ENCODE assay signal across 8 mouse cellular contexts in the genomic region with DNA sequence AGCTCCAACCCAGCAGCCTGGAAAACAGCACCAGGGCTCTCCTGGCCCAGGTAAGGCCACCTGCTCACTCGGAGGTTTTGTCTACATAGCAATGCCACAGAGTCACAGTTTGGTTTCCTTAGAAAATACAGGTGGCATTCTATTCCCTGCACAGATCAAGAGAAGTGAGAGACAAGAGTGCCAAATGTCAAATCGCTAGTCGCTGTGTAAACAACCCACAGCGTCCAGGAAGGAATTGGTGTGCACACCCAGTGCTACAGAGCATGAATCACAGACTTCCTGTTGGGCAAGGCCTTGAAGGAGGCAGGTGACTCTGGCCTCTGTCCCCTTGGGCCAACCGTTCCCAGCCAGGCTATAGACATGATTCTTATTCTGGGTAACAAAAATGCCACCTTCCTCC.
DNase-seq lines count a peak whose midpoint lies in the region; ATAC-seq and TF ChIP-seq lines count a peak whose summit lies in the region.

No protein-coding gene starts in this region.

- H3K27me3 ChIP-seq in testis, adult 2 months (ENCODE audit: control insufficient read depth, insufficient read depth, low read length): no peaks in the 10 kb centered on the region
- H3K27me3 ChIP-seq in heart, embryonic 14.5 days (ENCODE audit: control insufficient read depth, insufficient read depth, low read length): no peaks in the 10 kb centered on the region
- no peaks in the 10 kb centered on the region for H3K27me3 ChIP-seq in stomach, embryonic 16.5 days (ENCODE audit: control insufficient read depth, insufficient read depth, low read length)
- no peaks in the 10 kb centered on the region for H3K27me3 ChIP-seq in forebrain, embryonic 13.5 days
- no peaks in the 10 kb centered on the region for H3K27me3 ChIP-seq in midbrain, embryonic 16.5 days (ENCODE audit: control insufficient read depth, insufficient read depth, low read depth, low read length)

- H3K9ac ChIP-seq in heart, embryonic 14.5 days (ENCODE audit: low read length): no peak overlapping the region; the same call in 1 of the 2 replicates
- no peak overlapping the region for H3K9ac ChIP-seq in stomach, embryonic 16.5 days (ENCODE audit: low read length)
- H3K9ac ChIP-seq in forebrain, embryonic 13.5 days: no peak overlapping the region
- no peak overlapping the region for H3K9ac ChIP-seq in midbrain, embryonic 16.5 days (ENCODE audit: low read depth, low read length)

- H3K4me3 ChIP-seq in testis, adult 2 months (ENCODE audit: control insufficient read depth, low read depth, low read length): no peak overlapping the region
- H3K4me3 ChIP-seq in heart, embryonic 14.5 days (ENCODE audit: control insufficient read depth in 1 of 2, insufficient read depth in 1 of 2, low read depth in 1 of 2, low read length in 2 of 2): no peak overlapping the region
- H3K4me3 ChIP-seq in stomach, embryonic 16.5 days (replicated peaks; ENCODE audit: low read length): no peak overlapping the region
- H3K4me3 ChIP-seq in forebrain, embryonic 13.5 days: no peak overlapping the region
- no peak overlapping the region for H3K4me3 ChIP-seq in midbrain, embryonic 16.5 days (ENCODE audit: low read depth, low read length)

- TF ChIP-seq CTCF in testis, adult 2 months (IDR thresholded peaks at IDR 0.05; ENCODE audit: control insufficient read depth, insufficient read depth, insufficient replicate concordance, low read depth, low read length): no peak

- no peak overlapping the region for H3K4me2 ChIP-seq in heart, embryonic 14.5 days (ENCODE audit: low read length)
- no peak overlapping the region for H3K4me2 ChIP-seq in stomach, embryonic 16.5 days (ENCODE audit: low read depth, low read length)
- H3K4me2 ChIP-seq in forebrain, embryonic 13.5 days: no peak overlapping the region
- H3K4me2 ChIP-seq in midbrain, embryonic 16.5 days (ENCODE audit: low read length): no peak overlapping the region

- no peaks in the 10 kb centered on the region for H3K4me1 ChIP-seq in testis, adult 2 months (ENCODE audit: control insufficient read depth, insufficient read depth, low read length)
- peaks cover 39 to 65% of the 10 kb centered on the region in 2 experiments for H3K4me1 ChIP-seq in heart, embryonic 14.5 days (ENCODE audit: control insufficient read depth in 2 of 2, insufficient read depth in 2 of 2, low read length in 2 of 2)
- peaks cover 21% of the 10 kb centered on the region for H3K4me1 ChIP-seq in stomach, embryonic 16.5 days (ENCODE audit: control insufficient read depth, insufficient read depth, low read length)
- 0 out of 2 replicates have a peak, but pooled peaks cover 5% of the 10 kb centered on the region for H3K4me1 ChIP-seq in forebrain, embryonic 13.5 days
- H3K4me1 ChIP-seq in midbrain, embryonic 16.5 days (ENCODE audit: control insufficient read depth, insufficient read depth, low read length): no peaks in the 10 kb centered on the region

- H3K9me3 ChIP-seq in heart, embryonic 14.5 days (ENCODE audit: control insufficient read depth, low read length): no peaks in the 10 kb centered on the region
- H3K9me3 ChIP-seq in stomach, embryonic 16.5 days (replicated peaks; ENCODE audit: control insufficient read depth, low read length): 0 out of 2 replicates have a peak, but pooled peaks cover 3% of the 10 kb centered on the region
- 0 out of 2 replicates have a peak, but pooled peaks cover 3% of the 10 kb centered on the region for H3K9me3 ChIP-seq in forebrain, embryonic 13.5 days (replicated peaks)
- no peaks in the 10 kb centered on the region for H3K9me3 ChIP-seq in midbrain, embryonic 16.5 days (replicated peaks; ENCODE audit: control insufficient read depth, low read length, poor library complexity, severe bottlenecking)

- WGBS in heart, embryonic 14.5 days: 63% methylated on average over 5 of the region's 5 CpGs
- 30% methylated on average over 5 of the region's 5 CpGs for whole genome bisulfite sequencing in stomach, embryonic 16.5 days
- 80% methylated on average over 5 of the region's 5 CpGs for WGBS in forebrain, embryonic 13.5 days
- WGBS in midbrain, embryonic 16.5 days: 77% methylated on average over 5 of the region's 5 CpGs

- peak overlapping the region; percentile 25; the same call in 1 of the 2 replicates for H3K27ac ChIP-seq in testis, adult 2 months (ENCODE audit: control insufficient read depth, insufficient read depth, low read depth, low read length)
- H3K27ac ChIP-seq in heart, embryonic 14.5 days (replicated peaks in 1 of 2; ENCODE audit: control insufficient read depth in 1 of 2, insufficient read depth in 1 of 2, low read depth in 2 of 2, low read length in 2 of 2): peak overlapping the region; percentile 75 to 77
- H3K27ac ChIP-seq in stomach, embryonic 16.5 days (ENCODE audit: low read length): peak overlapping the region; percentile 85
- H3K27ac ChIP-seq in forebrain, embryonic 13.5 days: no peak overlapping the region
- H3K27ac ChIP-seq in midbrain, embryonic 16.5 days (ENCODE audit: low read length): no peak overlapping the region

- 0 out of 2 replicates have a peak, but pooled peaks have one; percentile 41 for ATAC-seq in heart, embryonic 14.5 days (ENCODE audit: insufficient number of reproducible peaks, insufficient read depth, low FRiP score, low read depth)
- peak; percentile 77 for ATAC-seq in stomach, embryonic 16.5 days (ENCODE audit: insufficient read depth, low FRiP score)
- ATAC-seq in forebrain, embryonic 13.5 days: no peak
- no peak for ATAC-seq in midbrain, embryonic 16.5 days

- DNase-seq in testis, postnatal 10 days (ENCODE audit: low spot score): no peak
- DNase-seq in kidney, postnatal 14 days: peak; percentile 69
- no peak for DNase-seq in right cerebral cortex, postnatal 36 days (ENCODE audit: low spot score in 2 of 2)

- no peak for TF ChIP-seq POLR2A in testis, adult 2 months (IDR thresholded peaks at IDR 0.05; ENCODE audit: control insufficient read depth, low read depth, low read length)

- H3K36me3 ChIP-seq in testis, adult 2 months (ENCODE audit: control insufficient read depth, insufficient read depth, low read length): no peaks in the 10 kb centered on the region
- no peaks in the 10 kb centered on the region for H3K36me3 ChIP-seq in heart, embryonic 14.5 days (ENCODE audit: control insufficient read depth, insufficient read depth, low read length)
- no peaks in the 10 kb centered on the region for H3K36me3 ChIP-seq in stomach, embryonic 16.5 days (ENCODE audit: control insufficient read depth, insufficient read depth, low read length)
- H3K36me3 ChIP-seq in forebrain, embryonic 13.5 days (ENCODE audit: poor library complexity, severe bottlenecking): no peaks in the 10 kb centered on the region
- H3K36me3 ChIP-seq in midbrain, embryonic 16.5 days (ENCODE audit: control insufficient read depth, insufficient read depth, low read length): no peaks in the 10 kb centered on the region

Comparison
In these comparisons a context has a peak if more than half of its experiments do, and no peak if none do; other contexts are left out.
1. H3K27ac ChIP-seq: peak in testis, adult 2 months (single experiment), heart, embryonic 14.5 days (2 of 2) and stomach, embryonic 16.5 days (single experiment); none in forebrain, embryonic 13.5 days (single experiment) and midbrain, embryonic 16.5 days (single experiment).
2. ATAC-seq: peak in heart, embryonic 14.5 days (single experiment) and stomach, embryonic 16.5 days (single experiment); none in forebrain, embryonic 13.5 days (single experiment) and midbrain, embryonic 16.5 days (single experiment).